Mouse (Mus musculus): ENCODE data around the gene Lin37.

GRCm38 (mm10) chr7:30572969-30573368 is 13.3 kb upstream of the Lin37 start:
- TF ChIP-seq POLR2A (IDR thresholded peaks at IDR 0.05; ENCODE audit: insufficient read depth, low read depth, low read length) (no peak), CTCF (IDR thresholded peaks at IDR 0.05; ENCODE audit: insufficient read depth, low read depth, low read length) (no peak)

All from olfactory bulb, adult 2 months (tissue).